Mouse (Mus musculus) thymus, adult 2 months (tissue): ENCODE measurements around the gene Gpr150. TPM values are rescaled to one million over a fixed set of nuclear protein-coding genes. Genes with fewer than 3 reads are reported as not detected.

Source experiments
- DNase-seq: peaks from one replicate; pipeline ENCODE4 v3.0.0; 2021
- H3K27ac ChIP-seq: fragments of 200-500 bp; 2 replicates; pipeline ENCODE4 v1.5.1; 2012; ENCODE audit warnings: low read length, control low read depth; ENCODE audit not compliant: control insufficient read depth, insufficient read depth
- H3K27me3 ChIP-seq: fragments of 200-500 bp; 2 replicates; pipeline ENCODE4 v1.6.1; 2012; ENCODE audit warnings: mild to moderate bottlenecking, low read length, moderate library complexity, mixed read lengths; ENCODE audit not compliant: control insufficient read depth, insufficient read depth
- H3K36me3 ChIP-seq: fragments of 200-500 bp; 2 replicates; pipeline ENCODE4 v1.6.1; 2012; ENCODE audit warnings: mild to moderate bottlenecking, low read length, moderate library complexity; ENCODE audit not compliant: control insufficient read depth, insufficient read depth
- H3K4me1 ChIP-seq: fragments of 200-500 bp; replicated peaks from 2 replicates; pipeline ENCODE4 v1.6.1; 2012; ENCODE audit warnings: low read length; ENCODE audit not compliant: control insufficient read depth, insufficient read depth
- H3K4me3 ChIP-seq: fragments of 200-500 bp; 2 replicates; pipeline ENCODE4 v1.5.1; 2012; ENCODE audit warnings: mild to moderate bottlenecking, low read length, control low read depth, moderate library complexity; ENCODE audit not compliant: control insufficient read depth, insufficient read depth
- CTCF ChIP-seq: fragments of 200-500 bp; IDR thresholded peaks from 2 replicates; pipeline ENCODE4 v1.5.1; 2012; ENCODE audit warnings: mild to moderate bottlenecking, control low read depth, low read length, moderate library complexity, borderline replicate concordance; ENCODE audit not compliant: control insufficient read depth, poor library complexity, insufficient read depth; ENCODE audit errors: extremely low read depth
- POLR2A ChIP-seq: fragments of 200-500 bp; IDR thresholded peaks from 2 replicates; pipeline ENCODE4 v1.6.1; 2012; ENCODE audit warnings: mild to moderate bottlenecking, low read length, control low read depth, moderate library complexity; ENCODE audit not compliant: control insufficient read depth, poor library complexity, insufficient read depth; ENCODE audit errors: extremely low read depth
- WGBS: fragments of 180-500 bp; shearing (Covaris S2); methylation state at CpG from one replicate; pipeline ENCODE4 v1.1.7; 2018; 5-methylcytosine and 5-hydroxymethylcytosine counted together
- polyA plus RNA-seq: library from polyadenylated mRNA; depleted of rRNA; stranded (reverse); fragments of >200 nt; gene quantifications from 2 replicates; pipeline ENCODE4 v1.2.3, GENCODE M21; 2012; rRNA removed

The Gpr150 gene
- polyA plus RNA-seq, 1 experiment, result 0.36 TPM

GRCm38 (mm10) chr13:76014511-76014910 is 42.3 kb downstream of the Gpr150 start:
- H3K4me3 ChIP-seq, result no peak overlapping the region
- H3K27ac ChIP-seq, result no peak overlapping the region
- H3K4me1 ChIP-seq, result no peaks in the 10 kb centered on the region
- TF ChIP-seq CTCF (no peak), POLR2A (no peak)
- no peak for DNase-seq
- H3K36me3 ChIP-seq, result no peaks in the 10 kb centered on the region
- no peaks in the 10 kb centered on the region for H3K27me3 ChIP-seq
- WGBS, result 80% methylated on average over 2 of the region's 2 CpGs

Other genes with a start within 250 kb of the Gpr150 start
- gene Glrx, start 217.1 kb downstream of the Gpr150 start, polyA plus RNA-seq, result 19.4 and 31.9 TPM in 2 replicates
- gene Rhobtb3, start 113.1 kb downstream of the Gpr150 start, polyA plus RNA-seq, result 0.61 and 1.4 TPM in 2 replicates
- not detected in 2 replicates for gene Spata9, start 89.8 kb downstream of the Gpr150 start, polyA plus RNA-seq
- gene Rfesd, start 38.3 kb downstream of the Gpr150 start, polyA plus RNA-seq, result 7.1 and 7.4 TPM in 2 replicates
- 3.0 and 3.3 TPM in 2 replicates for gene Arsk, start 41.7 kb upstream of the Gpr150 start, polyA plus RNA-seq
- gene Ttc37, start 41.7 kb upstream of the Gpr150 start, polyA plus RNA-seq, result 8.1 and 8.5 TPM in 2 replicates
- not detected in 2 replicates for gene Fam81b, start 248.1 kb upstream of the Gpr150 start, polyA plus RNA-seq